9 mouse cellular contexts compared by ENCODE assay signal in genomic region chr2:147803102-147803501, GRCm38 (mm10).
DNase-seq lines count a peak whose midpoint lies in the region; ATAC-seq and TF ChIP-seq lines count a peak whose summit lies in the region.
"Had no signal": no experiment of that assay in that cellular context is flagged by ENCODE, and none has a peak within 500 bp of the region (broad histone marks: within the 10 kb centered on the region; RNA-seq: fewer than 3 reads in every experiment).

No protein-coding gene starts in this region.

- WGBS in intestine, postnatal 0 days: 37% methylated on average over 4 of the region's 4 CpGs
- WGBS in intestine, embryonic 15.5 days: 28% methylated on average over 4 of the region's 4 CpGs
- WGBS in embryonic facial prominence, embryonic 10.5 days: 28% methylated on average over 4 of the region's 4 CpGs

- H3K4me3 ChIP-seq in intestine, postnatal 0 days (ENCODE audit: low read depth, low read length): no peak overlapping the region
- no peak overlapping the region for H3K4me3 ChIP-seq in intestine, embryonic 15.5 days (replicated peaks)
- H3K4me3 ChIP-seq in embryonic facial prominence, embryonic 10.5 days: no peak overlapping the region
- H3K4me3 ChIP-seq: embryonic facial prominence, embryonic 12.5 days; myocyte had no signal

- H3K9me3 ChIP-seq in intestine, postnatal 0 days (ENCODE audit: control insufficient read depth): no peaks in the 10 kb centered on the region
- no peaks in the 10 kb centered on the region for H3K9me3 ChIP-seq in intestine, embryonic 15.5 days
- no peaks in the 10 kb centered on the region for H3K9me3 ChIP-seq in embryonic facial prominence, embryonic 10.5 days
- H3K9me3 ChIP-seq: embryonic facial prominence, embryonic 12.5 days had no signal

- H3K4me2 ChIP-seq in intestine, postnatal 0 days (replicated peaks; ENCODE audit: low read depth): no peak overlapping the region
- no peak overlapping the region for H3K4me2 ChIP-seq in intestine, embryonic 15.5 days (replicated peaks)
- H3K4me2 ChIP-seq: embryonic facial prominence, embryonic 12.5 days had no signal

- ATAC-seq in intestine, postnatal 0 days: no peak
- ATAC-seq in intestine, embryonic 15.5 days: no peak
- no peak for ATAC-seq in erythroid progenitor cell, adult 5-6 weeks (replicated peaks; ENCODE audit: low FRiP score, poor library complexity, severe bottlenecking)

- H3K27ac ChIP-seq in intestine, postnatal 0 days (ENCODE audit: low read depth, low read length): no peak overlapping the region
- no peak overlapping the region for H3K27ac ChIP-seq in intestine, embryonic 15.5 days
- H3K27ac ChIP-seq in embryonic facial prominence, embryonic 10.5 days (replicated peaks): no peak overlapping the region
- H3K27ac ChIP-seq: embryonic facial prominence, embryonic 12.5 days had no signal

- H3K4me1 ChIP-seq in intestine, postnatal 0 days (replicated peaks; ENCODE audit: control insufficient read depth, insufficient read depth, low read length): no peaks in the 10 kb centered on the region
- no peaks in the 10 kb centered on the region for H3K4me1 ChIP-seq in intestine, embryonic 15.5 days (replicated peaks)
- no peaks in the 10 kb centered on the region for H3K4me1 ChIP-seq in embryonic facial prominence, embryonic 10.5 days
- H3K4me1 ChIP-seq: embryonic facial prominence, embryonic 12.5 days had no signal

- peak; percentile 58 for TF ChIP-seq CTCF in intestine, postnatal 0 days (IDR thresholded peaks at IDR 0.05; ENCODE audit: low read depth)

- H3K36me3 ChIP-seq in intestine, postnatal 0 days (ENCODE audit: control insufficient read depth, insufficient read depth): no peaks in the 10 kb centered on the region
- no peaks in the 10 kb centered on the region for H3K36me3 ChIP-seq in intestine, embryonic 15.5 days
- no peaks in the 10 kb centered on the region for H3K36me3 ChIP-seq in embryonic facial prominence, embryonic 10.5 days (replicated peaks)
- H3K36me3 ChIP-seq: embryonic facial prominence, embryonic 12.5 days had no signal

- 0 out of 2 replicates have a peak, but pooled peaks cover 6% of the 10 kb centered on the region for H3K27me3 ChIP-seq in intestine, postnatal 0 days (replicated peaks; ENCODE audit: control insufficient read depth, insufficient read depth, low read length)
- no peaks in the 10 kb centered on the region; the same call in 1 of the 2 replicates for H3K27me3 ChIP-seq in intestine, embryonic 15.5 days (replicated peaks)
- H3K27me3 ChIP-seq in embryonic facial prominence, embryonic 10.5 days (replicated peaks; ENCODE audit: low read depth, poor library complexity, severe bottlenecking): peaks cover 8% of the 10 kb centered on the region; the same call in 1 of the 2 replicates

- DNase-seq in B cell, adult 2 months: peak; percentile 7 to 14
- peak; percentile 45 for DNase-seq in ES-CJ7 (ENCODE audit: low read depth, low spot score)
- peak; percentile 56 for DNase-seq in embryonic facial prominence, embryonic 10.5 days (ENCODE audit: low spot score)
- peak; percentile 39 for DNase-seq in lung, postnatal 14 days

- H3K9ac ChIP-seq in intestine, postnatal 0 days (ENCODE audit: low read depth, low read length): no peak overlapping the region
- H3K9ac ChIP-seq in intestine, embryonic 15.5 days: no peak overlapping the region
- H3K9ac ChIP-seq: embryonic facial prominence, embryonic 12.5 days had no signal
